Mouse (Mus musculus) R1 (cell line): ENCODE results near the gene Abca15.
A peak's percentile ranks its signal among the peaks of the same experiment; 100 is the strongest.

Experiments used
- DNase-seq: peaks from one replicate; pipeline ENCODE4 v3.0.0-alpha.2; 2018; ENCODE audit warnings: low read depth, low spot score

Gene Abca15

GRCm38 (mm10) chr7:120328087-120328793 lies at the start of gene Abca15:
Gene Abca15, plus strand, starts transcription at chr7:120328670.
- no peak for DNase-seq

GRCm38 (mm10) chr7:120285286-120285685 lies 43.2 kb upstream of the Abca15 start:
- no peak for DNase-seq

GRCm38 (mm10) chr7:120316086-120316485 lies 12.4 kb upstream of the Abca15 start:
- DNase-seq, result no peak

- DNase-seq, result no peak
These were observed 5.5 kb upstream of the Abca15 start for GRCm38 (mm10) chr7:120322963-120323362.

DNA sequence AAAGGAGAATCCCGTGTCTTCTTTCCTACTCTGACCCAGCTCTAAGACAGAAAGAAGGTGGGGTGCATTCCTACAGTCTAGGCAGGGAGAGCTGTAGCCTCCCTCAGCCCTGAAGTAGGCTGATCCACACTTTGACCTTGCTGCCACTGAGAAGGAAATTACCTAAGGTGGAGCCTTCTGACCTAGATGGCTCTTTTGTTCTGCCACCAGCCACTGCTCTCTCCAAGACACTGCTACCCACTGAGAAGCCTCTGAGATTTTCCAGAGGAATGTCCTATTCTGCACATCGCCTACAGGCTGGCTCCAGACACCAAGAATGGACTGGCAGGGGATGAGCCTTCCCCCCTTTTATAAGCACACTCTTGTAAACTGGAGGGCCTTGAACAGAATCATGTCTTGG lies 2.6 kb upstream of the Abca15 start:
- DNase-seq, result peak; percentile 69

- peak; percentile 58 for DNase-seq
These were observed 1.0 kb upstream of the Abca15 start for GRCm38 (mm10) chr7:120327220-120328073.

DNA sequence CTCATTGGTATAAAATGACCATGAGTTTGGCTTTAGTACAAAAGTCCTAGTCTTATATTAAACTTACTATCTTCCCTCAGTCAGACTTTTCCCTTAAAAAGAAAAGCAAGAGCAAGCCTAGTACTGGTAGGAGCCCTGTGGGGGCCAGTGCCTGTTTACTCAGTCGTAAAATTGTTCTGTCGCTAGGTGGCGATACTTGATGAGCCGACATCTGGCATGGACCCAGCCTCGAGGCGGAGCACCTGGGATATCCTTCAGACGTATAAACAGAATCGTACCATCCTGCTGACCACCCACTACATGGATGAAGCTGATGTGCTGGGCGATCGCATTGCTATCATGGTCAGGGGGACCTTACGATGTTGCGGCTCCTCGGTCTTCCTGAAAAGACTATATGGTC lies 32.7 kb downstream of the Abca15 start:
- DNase-seq, result peak; percentile 69

- DNase-seq, result peak; percentile 78
These were observed 81.0 kb downstream of the Abca15 start, which contains the start of gene Abca16 for GRCm38 (mm10) chr7:120409447-120409846. Gene Abca16, plus strand, starts transcription at chr7:120409647.

DNA sequence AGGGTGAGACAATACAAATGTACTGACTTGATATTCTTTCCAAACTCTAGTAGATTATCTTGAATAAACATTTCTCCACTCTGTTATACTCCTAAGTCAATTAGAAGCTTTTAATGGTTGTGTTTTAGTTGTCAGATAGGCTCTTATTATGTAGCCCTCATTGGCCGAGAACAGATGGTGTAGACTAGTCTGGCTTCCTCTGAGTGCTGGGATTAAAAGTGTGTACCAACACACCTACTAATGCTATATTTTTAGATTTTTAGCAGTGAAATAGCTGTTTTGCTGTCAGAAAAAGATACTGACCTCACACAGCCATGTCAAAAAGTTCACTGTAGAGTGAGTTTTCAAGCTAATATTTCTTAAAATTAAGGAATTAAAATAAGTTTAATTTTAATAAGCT lies 83.9 kb downstream of the Abca15 start:
- DNase-seq, result no peak

DNA sequence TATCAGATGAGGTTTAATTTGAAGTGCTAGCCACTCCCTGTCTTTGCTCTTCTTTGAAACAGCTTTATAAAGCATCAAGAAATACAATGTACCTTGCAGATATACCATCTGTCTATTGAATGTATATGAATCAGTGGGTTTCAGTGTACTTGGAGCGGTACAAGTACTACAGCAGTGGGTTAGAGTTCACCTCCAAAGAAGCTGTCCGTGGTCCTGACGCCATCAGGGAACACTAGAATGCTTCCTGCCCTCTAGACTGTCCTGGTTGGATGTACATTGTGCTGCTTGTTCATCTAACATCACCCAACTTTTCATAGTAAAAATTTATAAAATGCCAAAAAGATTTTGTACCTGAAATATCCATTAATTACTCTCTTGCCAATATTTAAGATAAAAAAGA lies 98.2 kb downstream of the Abca15 start:
- peak; percentile 23 for DNase-seq

GRCm38 (mm10) chr7:120431464-120431863 lies 103.0 kb downstream of the Abca15 start:
- no peak for DNase-seq
